Mouse (Mus musculus) G1E (cell line): ENCODE measurements around the gene Gm14685. TPM values are rescaled to one million over a fixed set of nuclear protein-coding genes. Genes with fewer than 3 reads are reported as not detected.
"Not testable (repeated sequence)": the region's sequence is repeated elsewhere in the genome, so short reads cannot be mapped to it uniquely, and the experiment has no call there.

ENCODE experiments used
- ATAC-seq: 2 replicates; pipeline ENCODE4 v1.8.0; 2016; ENCODE audit warnings: mild to moderate bottlenecking; ENCODE audit not compliant: insufficient number of reproducible peaks, poor library complexity, low FRiP score, severe bottlenecking; ENCODE audit errors: extremely low read depth
- DNase-seq: peaks from one replicate; pipeline ENCODE4 v3.0.0; 2012; ENCODE audit warnings: low spot score
- H3K27me3 ChIP-seq: 2 replicates; pipeline ENCODE4 v1.6.1; 2012; ENCODE audit warnings: mild to moderate bottlenecking, low read length, inconsistent platforms; ENCODE audit not compliant: insufficient read depth
- H3K36me3 ChIP-seq: replicated peaks from 2 replicates; pipeline ENCODE3; 2012; ENCODE audit warnings: mild to moderate bottlenecking, inconsistent platforms
- H3K4me1 ChIP-seq: 2 replicates; pipeline ENCODE4 v1.6.1; 2012; ENCODE audit warnings: low read depth, low read length, inconsistent platforms, mixed read lengths; ENCODE audit not compliant: insufficient read depth
- H3K4me3 ChIP-seq: 2 replicates; pipeline ENCODE4 v1.5.1; 2012; ENCODE audit warnings: low read depth, mild to moderate bottlenecking, inconsistent platforms, low read length, moderate library complexity, mixed read lengths
- H3K9me3 ChIP-seq: replicated peaks from 2 replicates; pipeline ENCODE4 v1.6.1; 2012; ENCODE audit warnings: inconsistent platforms
- polyA plus RNA-seq: library from polyadenylated mRNA; stranded (reverse); fragments of >175 nt; gene quantifications from 2 replicates; pipeline ENCODE4 v1.2.3, GENCODE M21; 2012
- total RNA-seq, 2 experiments: library from RNA; stranded (forward) in 1 of 2; stranded (reverse) in 1 of 2; fragments of 200-1000 nt in 1 of 2; fragments of >200 nt in 1 of 2; fragmentation: Nextera tagmentation in 1 of 2; gene quantifications; 2 replicates each; pipeline ENCODE4 v1.2.3; 2014 to 2017

Gm14685 gene
- total RNA-seq (2014; fragmentation: Nextera tagmentation) (not detected in 2 replicates), total RNA-seq (2017) (0.16 TPM in 1 of 2 replicates, not detected in the other), polyA plus RNA-seq (not detected in 2 replicates)

DNA sequence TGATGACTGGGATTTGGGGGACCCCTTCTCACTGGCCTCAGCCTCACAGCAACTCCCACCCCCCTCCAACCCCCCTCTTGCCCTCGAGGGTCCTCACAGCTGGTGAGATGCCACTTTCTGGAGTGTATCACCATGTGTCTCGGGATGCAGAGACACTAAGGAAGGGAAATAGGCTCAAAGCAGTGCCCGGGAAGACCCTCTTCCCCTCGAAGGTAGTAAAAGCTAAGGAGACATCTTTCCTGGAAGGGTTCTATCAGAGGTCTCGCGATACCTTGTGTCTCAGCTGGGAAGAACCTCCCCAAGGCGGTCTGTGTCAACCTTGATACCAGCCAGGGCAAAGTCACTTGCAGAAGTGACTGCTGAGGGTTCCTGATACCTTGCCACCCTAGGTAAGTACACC is at the start of gene Gm14685:
Gene Gm14685, plus strand, starts transcription at position 301 of the 400 bp plus-strand sequence.
- not testable (repeated sequence) for ATAC-seq, H3K4me3 ChIP-seq, H3K9me3 ChIP-seq, H3K36me3 ChIP-seq, H3K27me3 ChIP-seq, DNase-seq, H3K4me1 ChIP-seq

DNA sequence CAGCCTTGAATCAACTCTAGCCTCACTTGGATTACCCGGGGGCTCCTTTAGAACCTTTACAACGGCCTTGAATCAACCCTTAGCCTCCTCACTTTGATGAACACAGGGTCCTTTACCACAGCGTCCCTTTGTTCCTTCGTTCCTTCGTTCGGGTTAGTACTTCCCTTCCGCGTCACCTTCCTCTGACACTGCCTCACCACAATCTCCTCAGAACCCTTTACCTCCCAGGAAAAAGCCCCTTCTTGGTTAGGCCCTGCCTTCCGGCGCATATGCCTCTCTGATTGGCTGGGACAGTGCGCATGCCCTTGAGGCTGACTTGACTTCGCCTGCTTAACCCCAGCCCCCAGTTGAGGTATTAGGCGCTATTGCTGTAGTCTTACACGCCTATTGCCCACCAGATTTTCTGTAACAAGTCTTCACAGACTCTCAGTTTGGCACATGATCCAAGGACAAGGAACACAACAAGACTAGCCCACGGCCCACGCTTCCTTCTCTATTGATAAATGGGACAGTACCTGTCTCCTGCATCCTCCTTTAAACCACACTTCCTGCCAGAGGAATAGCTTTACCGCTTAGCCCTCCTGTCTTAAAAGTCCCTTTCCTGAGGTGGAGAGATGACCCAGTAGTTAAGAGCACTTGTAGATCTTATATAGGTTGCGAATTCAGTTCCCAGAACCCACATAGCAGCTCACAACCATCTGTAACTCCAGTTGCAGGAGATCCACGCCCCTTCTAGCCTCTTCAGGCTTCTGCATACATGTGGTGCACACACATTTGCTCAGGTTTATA is 34.4 kb upstream of the Gm14685 start, which contains the start of gene Xlr4a:
Gene Xlr4a, minus strand, starts transcription at position 212 of the 789 bp plus-strand sequence.
- H3K27me3 ChIP-seq, H3K4me3 ChIP-seq, ATAC-seq, H3K36me3 ChIP-seq, DNase-seq, H3K9me3 ChIP-seq, H3K4me1 ChIP-seq: not testable (repeated sequence)

DNA sequence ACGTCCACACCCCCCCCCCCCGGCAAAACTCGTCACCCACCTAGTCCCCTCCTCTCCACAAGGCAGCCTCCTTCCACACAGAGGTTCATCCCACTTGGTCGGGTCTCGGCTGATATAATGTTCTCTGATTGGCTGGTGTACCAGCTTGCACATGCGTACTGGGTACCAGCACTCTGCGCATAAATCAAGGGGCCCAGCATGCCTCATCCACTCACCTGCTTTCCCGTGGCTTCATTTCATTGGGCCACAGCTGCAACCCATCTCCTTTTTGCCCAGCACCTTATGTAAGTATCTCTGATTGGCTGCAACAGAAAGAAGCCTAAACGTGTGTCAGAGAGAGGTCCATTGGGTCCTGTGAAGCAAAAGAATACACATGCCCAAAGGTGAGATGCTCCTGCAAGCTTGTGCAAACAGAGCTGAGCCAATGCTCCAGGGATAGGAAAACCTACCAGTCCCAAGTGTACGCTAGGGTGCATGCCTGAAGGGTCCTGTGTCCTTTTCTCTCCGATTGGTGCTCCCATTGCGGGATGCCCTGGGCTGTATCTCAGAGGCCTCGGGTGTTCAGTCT is 19.8 kb upstream of the Gm14685 start, which contains the start of gene Xlr3a:
Gene Xlr3a, minus strand, starts transcription at position 155 of the 568 bp plus-strand sequence.
- ATAC-seq, H3K4me1 ChIP-seq, H3K36me3 ChIP-seq, H3K4me3 ChIP-seq, H3K9me3 ChIP-seq, H3K27me3 ChIP-seq, DNase-seq: not testable (repeated sequence)

DNA sequence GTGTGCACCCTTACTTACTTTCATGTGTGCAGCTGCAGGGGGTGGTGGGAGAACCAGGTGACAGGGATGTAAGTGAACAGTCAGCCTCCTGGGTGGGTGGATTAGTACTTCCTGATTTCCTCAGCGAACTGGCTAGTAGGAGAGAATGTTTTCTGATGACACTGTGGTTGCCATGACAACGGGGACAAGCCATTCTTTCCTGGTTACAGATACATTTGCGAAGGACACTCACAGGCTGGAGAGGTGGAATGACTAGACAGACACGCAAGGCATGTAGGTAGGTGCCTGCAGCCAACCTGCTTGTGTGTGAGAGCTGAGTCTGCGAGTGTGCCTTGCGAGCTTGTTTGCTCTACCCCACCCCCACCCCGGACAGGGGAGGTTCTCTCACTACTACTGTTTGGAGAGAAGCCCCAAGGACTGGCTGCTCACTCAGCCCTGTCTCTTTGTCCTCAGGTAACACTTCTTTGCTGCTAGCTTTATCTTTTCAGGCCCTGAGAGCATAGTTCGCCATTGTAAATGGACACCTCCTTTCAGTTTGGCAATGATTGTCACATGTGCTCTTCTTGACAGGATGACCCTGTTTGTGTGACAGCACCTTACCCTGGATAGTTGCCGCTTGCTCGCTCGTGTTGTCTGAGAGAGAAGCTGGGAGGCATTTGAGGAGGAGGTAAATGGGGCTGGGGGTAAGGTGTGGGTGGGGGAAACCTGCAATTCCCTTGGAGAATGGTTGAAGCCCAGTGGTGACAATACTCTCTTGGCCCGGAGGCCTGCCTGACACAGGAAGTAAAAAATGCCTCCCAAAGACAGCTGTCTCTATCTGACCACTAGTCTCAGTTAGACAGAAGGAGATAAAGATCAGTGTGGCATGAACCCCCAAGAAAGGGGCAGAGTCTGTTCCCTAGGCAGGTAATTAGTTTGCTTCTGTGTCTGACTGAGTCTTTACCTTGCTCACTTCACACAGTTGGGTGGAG is 6.3 kb downstream of the Gm14685 start:
- not testable (repeated sequence) for H3K4me1 ChIP-seq, H3K27me3 ChIP-seq, H3K9me3 ChIP-seq, H3K36me3 ChIP-seq, H3K4me3 ChIP-seq, ATAC-seq, DNase-seq

DNA sequence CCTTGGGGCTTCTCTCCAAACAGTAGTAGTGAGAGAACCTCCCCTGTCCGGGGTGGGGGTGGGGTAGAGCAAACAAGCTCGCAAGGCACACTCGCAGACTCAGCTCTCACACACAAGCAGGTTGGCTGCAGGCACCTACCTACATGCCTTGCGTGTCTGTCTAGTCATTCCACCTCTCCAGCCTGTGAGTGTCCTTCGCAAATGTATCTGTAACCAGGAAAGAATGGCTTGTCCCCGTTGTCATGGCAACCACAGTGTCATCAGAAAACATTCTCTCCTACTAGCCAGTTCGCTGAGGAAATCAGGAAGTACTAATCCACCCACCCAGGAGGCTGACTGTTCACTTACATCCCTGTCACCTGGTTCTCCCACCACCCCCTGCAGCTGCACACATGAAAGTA is 26.4 kb downstream of the Gm14685 start:
- ATAC-seq, H3K4me1 ChIP-seq, H3K27me3 ChIP-seq, DNase-seq, H3K9me3 ChIP-seq, H3K36me3 ChIP-seq, H3K4me3 ChIP-seq: not testable (repeated sequence)

DNA sequence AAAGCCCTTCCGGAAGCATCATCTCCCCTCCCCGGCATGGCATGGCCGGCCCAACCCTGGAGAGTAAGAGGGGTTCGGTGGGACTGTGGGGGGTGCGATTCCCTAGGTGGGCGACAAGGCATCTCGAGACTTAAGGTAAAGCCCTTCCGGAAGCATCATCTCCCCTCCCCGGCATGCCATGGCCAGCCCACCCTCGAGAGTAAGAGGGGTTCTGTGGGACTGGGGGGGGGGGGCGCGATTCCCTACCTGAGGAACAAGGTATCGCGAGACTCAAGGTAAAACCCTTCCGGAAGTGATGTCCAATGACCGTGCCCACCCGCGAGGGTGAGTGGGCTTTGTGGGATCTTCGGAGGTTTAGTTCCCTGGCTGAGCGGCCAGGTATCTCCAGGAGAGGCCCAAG is 31.6 kb downstream of the Gm14685 start, which contains the start of gene Xlr5b:
Gene Xlr5b, plus strand, starts transcription at position 301 of the 400 bp plus-strand sequence.
- not testable (repeated sequence) for H3K4me3 ChIP-seq, H3K27me3 ChIP-seq, ATAC-seq, H3K9me3 ChIP-seq, H3K4me1 ChIP-seq, H3K36me3 ChIP-seq, DNase-seq

DNA sequence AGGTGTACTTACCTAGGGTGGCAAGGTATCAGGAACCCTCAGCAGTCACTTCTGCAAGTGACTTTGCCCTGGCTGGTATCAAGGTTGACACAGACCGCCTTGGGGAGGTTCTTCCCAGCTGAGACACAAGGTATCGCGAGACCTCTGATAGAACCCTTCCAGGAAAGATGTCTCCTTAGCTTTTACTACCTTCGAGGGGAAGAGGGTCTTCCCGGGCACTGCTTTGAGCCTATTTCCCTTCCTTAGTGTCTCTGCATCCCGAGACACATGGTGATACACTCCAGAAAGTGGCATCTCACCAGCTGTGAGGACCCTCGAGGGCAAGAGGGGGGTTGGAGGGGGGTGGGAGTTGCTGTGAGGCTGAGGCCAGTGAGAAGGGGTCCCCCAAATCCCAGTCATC is 32.5 kb downstream of the Gm14685 start, which contains the start of gene DXBay18:
Gene DXBay18, minus strand, starts transcription at position 101 of the 400 bp plus-strand sequence.
- not testable (repeated sequence) for H3K27me3 ChIP-seq, ATAC-seq, H3K9me3 ChIP-seq, H3K4me1 ChIP-seq, H3K4me3 ChIP-seq, H3K36me3 ChIP-seq, DNase-seq

DNA sequence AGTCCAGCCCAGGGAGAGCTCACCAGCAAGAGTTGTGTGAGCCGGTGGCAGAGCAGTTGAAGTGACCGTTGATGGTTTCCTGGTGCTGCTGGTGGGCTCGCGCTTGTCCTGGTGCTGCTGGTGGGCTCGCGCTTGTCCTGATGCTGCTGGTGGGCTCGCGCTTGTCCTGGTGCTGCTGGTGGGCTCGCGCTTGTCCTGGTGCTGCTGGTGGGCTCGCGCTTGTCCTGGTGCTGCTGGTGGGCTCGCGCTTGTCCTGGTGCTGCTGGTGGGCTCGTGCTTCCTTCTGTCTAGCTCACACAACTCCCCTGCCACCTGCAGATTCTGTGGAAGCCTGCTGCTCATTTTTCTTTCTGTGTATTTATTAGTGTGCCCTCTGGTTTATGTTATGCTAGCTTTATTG is 60.0 kb downstream of the Gm14685 start, which contains the start of gene Spin2d:
Gene Spin2d, minus strand, starts transcription at position 101 of the 400 bp plus-strand sequence.
- H3K9me3 ChIP-seq, H3K27me3 ChIP-seq, ATAC-seq, H3K36me3 ChIP-seq, H3K4me1 ChIP-seq, DNase-seq, H3K4me3 ChIP-seq: not testable (repeated sequence)

Other genes with a start within 250 kb of the Gm14685 start
- gene Cetn2, start 198.6 kb upstream of the Gm14685 start, total RNA-seq (2014; fragmentation: Nextera tagmentation), result 18.5 and 22.1 TPM in 2 replicates
- 140 and 157 TPM in 2 replicates for gene Cetn2, start 198.6 kb upstream of the Gm14685 start, total RNA-seq (2017)
- 3.2 and 4.6 TPM in 2 replicates for gene Cetn2, start 198.6 kb upstream of the Gm14685 start, polyA plus RNA-seq
- gene Nsdhl, start 198.5 kb upstream of the Gm14685 start, total RNA-seq (2014; fragmentation: Nextera tagmentation), result 41.9 and 47.8 TPM in 2 replicates
- 50.2 and 51.2 TPM in 2 replicates for gene Nsdhl, start 198.5 kb upstream of the Gm14685 start, total RNA-seq (2017)
- gene Nsdhl, start 198.5 kb upstream of the Gm14685 start, polyA plus RNA-seq, result 1.9 and 2.0 TPM in 2 replicates
- not detected in 2 replicates for gene Zfp185, start 129.7 kb upstream of the Gm14685 start, total RNA-seq (2014; fragmentation: Nextera tagmentation)
- gene Zfp185, start 129.7 kb upstream of the Gm14685 start, total RNA-seq (2017), result 0.11 TPM in 1 of 2 replicates, not detected in the other
- not detected in 2 replicates for gene Zfp185, start 129.7 kb upstream of the Gm14685 start, polyA plus RNA-seq
- gene Pnma5, start 79.9 kb upstream of the Gm14685 start, total RNA-seq (2014; fragmentation: Nextera tagmentation), result not detected in 2 replicates
- not detected in 2 replicates for gene Pnma5, start 79.9 kb upstream of the Gm14685 start, total RNA-seq (2017)
- not detected in 2 replicates for gene Pnma5, start 79.9 kb upstream of the Gm14685 start, polyA plus RNA-seq
- gene Pnma3, start 52.3 kb upstream of the Gm14685 start, total RNA-seq (2014; fragmentation: Nextera tagmentation), result not detected in 2 replicates
- 0.05 TPM in 1 of 2 replicates, not detected in the other for gene Pnma3, start 52.3 kb upstream of the Gm14685 start, total RNA-seq (2017)
- gene Pnma3, start 52.3 kb upstream of the Gm14685 start, polyA plus RNA-seq, result not detected in 2 replicates
- gene Xlr4a, start 34.6 kb upstream of the Gm14685 start, total RNA-seq (2014; fragmentation: Nextera tagmentation), result not detected in 2 replicates
- gene Xlr4a, start 34.6 kb upstream of the Gm14685 start, total RNA-seq (2017), result not detected in 2 replicates
- not detected in 2 replicates for gene Xlr4a, start 34.6 kb upstream of the Gm14685 start, polyA plus RNA-seq
- not detected in 2 replicates for gene Xlr3a, start 20.0 kb upstream of the Gm14685 start, total RNA-seq (2014; fragmentation: Nextera tagmentation)
- 0.16 and 0.29 TPM in 2 replicates for gene Xlr3a, start 20.0 kb upstream of the Gm14685 start, total RNA-seq (2017)
- not detected in 2 replicates for gene Xlr3a, start 20.0 kb upstream of the Gm14685 start, polyA plus RNA-seq
- not detected in 2 replicates for gene Xlr5b, start 31.7 kb downstream of the Gm14685 start, total RNA-seq (2014; fragmentation: Nextera tagmentation)
- gene Xlr5b, start 31.7 kb downstream of the Gm14685 start, total RNA-seq (2017), result not detected in 2 replicates
- gene Xlr5b, start 31.7 kb downstream of the Gm14685 start, polyA plus RNA-seq, result not detected in 2 replicates
- not detected in 2 replicates for gene DXBay18, start 32.4 kb downstream of the Gm14685 start, total RNA-seq (2014; fragmentation: Nextera tagmentation)
- not detected in 2 replicates for gene DXBay18, start 32.4 kb downstream of the Gm14685 start, total RNA-seq (2017)
- not detected in 2 replicates for gene DXBay18, start 32.4 kb downstream of the Gm14685 start, polyA plus RNA-seq
- not detected in 2 replicates for gene Spin2d, start 59.9 kb downstream of the Gm14685 start, total RNA-seq (2014; fragmentation: Nextera tagmentation)
- 0.11 TPM in 1 of 2 replicates, not detected in the other for gene Spin2d, start 59.9 kb downstream of the Gm14685 start, total RNA-seq (2017)
- not detected in 2 replicates for gene Spin2d, start 59.9 kb downstream of the Gm14685 start, polyA plus RNA-seq
- gene Xlr3b, start 75.2 kb downstream of the Gm14685 start, total RNA-seq (2014; fragmentation: Nextera tagmentation), result not detected in 2 replicates
- 0.11 TPM in 1 of 2 replicates, not detected in the other for gene Xlr3b, start 75.2 kb downstream of the Gm14685 start, total RNA-seq (2017)
- gene Xlr3b, start 75.2 kb downstream of the Gm14685 start, polyA plus RNA-seq, result not detected in 2 replicates
- not detected in 2 replicates for gene Xlr4b, start 97.3 kb downstream of the Gm14685 start, total RNA-seq (2014; fragmentation: Nextera tagmentation)
- 0.11 TPM in 1 of 2 replicates, not detected in the other for gene Xlr4b, start 97.3 kb downstream of the Gm14685 start, total RNA-seq (2017)
- gene Xlr4b, start 97.3 kb downstream of the Gm14685 start, polyA plus RNA-seq, result not detected in 2 replicates
- 2.0 and 2.3 TPM in 2 replicates for gene F8a, start 111.2 kb downstream of the Gm14685 start, total RNA-seq (2014; fragmentation: Nextera tagmentation)
- 5.9 and 6.1 TPM in 2 replicates for gene F8a, start 111.2 kb downstream of the Gm14685 start, total RNA-seq (2017)
- gene F8a, start 111.2 kb downstream of the Gm14685 start, polyA plus RNA-seq, result 14.7 and 18.2 TPM in 2 replicates
- not detected in 2 replicates for gene Xlr4c, start 126.1 kb downstream of the Gm14685 start, total RNA-seq (2014; fragmentation: Nextera tagmentation)
- gene Xlr4c, start 126.1 kb downstream of the Gm14685 start, total RNA-seq (2017), result 0.33 TPM in 1 of 2 replicates, not detected in the other
- not detected in 2 replicates for gene Xlr4c, start 126.1 kb downstream of the Gm14685 start, polyA plus RNA-seq
- gene Xlr3c, start 148.3 kb downstream of the Gm14685 start, total RNA-seq (2014; fragmentation: Nextera tagmentation), result not detected in 2 replicates
- gene Xlr3c, start 148.3 kb downstream of the Gm14685 start, total RNA-seq (2017), result 0.16 TPM in 1 of 2 replicates, not detected in the other
- gene Xlr3c, start 148.3 kb downstream of the Gm14685 start, polyA plus RNA-seq, result not detected in 2 replicates
- not detected in 2 replicates for gene Xlr5a, start 175.9 kb downstream of the Gm14685 start, total RNA-seq (2014; fragmentation: Nextera tagmentation)
- not detected in 2 replicates for gene Xlr5a, start 175.9 kb downstream of the Gm14685 start, total RNA-seq (2017)
- gene Xlr5a, start 175.9 kb downstream of the Gm14685 start, polyA plus RNA-seq, result not detected in 2 replicates
- gene Xlr5c, start 175.9 kb downstream of the Gm14685 start, total RNA-seq (2014; fragmentation: Nextera tagmentation), result not detected in 2 replicates
- 0.27 TPM in 1 of 2 replicates, not detected in the other for gene Xlr5c, start 175.9 kb downstream of the Gm14685 start, total RNA-seq (2017)
- not detected in 2 replicates for gene Xlr5c, start 175.9 kb downstream of the Gm14685 start, polyA plus RNA-seq
- gene Gm45015, start 219.8 kb downstream of the Gm14685 start, total RNA-seq (2014; fragmentation: Nextera tagmentation), result not detected in 2 replicates
- gene Gm45015, start 219.8 kb downstream of the Gm14685 start, total RNA-seq (2017), result not detected in 2 replicates
- not detected in 2 replicates for gene Gm45015, start 219.8 kb downstream of the Gm14685 start, polyA plus RNA-seq
- gene Zfp275, start 225.6 kb downstream of the Gm14685 start, total RNA-seq (2014; fragmentation: Nextera tagmentation), result 13.0 and 21.1 TPM in 2 replicates
- gene Zfp275, start 225.6 kb downstream of the Gm14685 start, total RNA-seq (2017), result 9.4 and 9.9 TPM in 2 replicates
- gene Zfp275, start 225.6 kb downstream of the Gm14685 start, polyA plus RNA-seq, result 2.0 TPM in 2 replicates